Mouse (Mus musculus) neural tube, embryonic 11.5 days (tissue): ENCODE results near the gene Abca1. TPM values are rescaled to one million over a fixed set of nuclear protein-coding genes. Genes with fewer than 3 reads are reported as not detected.

Source experiments
- ATAC-seq: fragments of 200-750 bp; cut with Nextera tagmentation; 2 replicates; pipeline ENCODE4 v1.8.0; 2017; ENCODE audit warnings: moderate number of reproducible peaks, mild to moderate bottlenecking, moderate TSS enrichment, moderate library complexity; ENCODE audit not compliant: insufficient read depth, low FRiP score, low TSS enrichment
- DNase-seq: peaks from one replicate; pipeline ENCODE4 v3.0.0-alpha.2; 2015; ENCODE audit warnings: low spot score
- H3K27ac ChIP-seq: fragments of 300-500 bp; sonication (generic); 2 replicates; pipeline ENCODE4 v1.5.1; 2014; ENCODE audit warnings: low read depth, mild to moderate bottlenecking, low read length
- H3K27me3 ChIP-seq: fragments of 300-500 bp; sonication (generic); 2 replicates; pipeline ENCODE4 v1.6.1; 2014; ENCODE audit warnings: mild to moderate bottlenecking, low read length, mixed read lengths; ENCODE audit not compliant: control insufficient read depth, insufficient read depth
- H3K36me3 ChIP-seq: fragments of 300-500 bp; sonication (generic); 2 replicates; pipeline ENCODE4 v1.6.1; 2014; ENCODE audit warnings: mild to moderate bottlenecking, low read length, moderate library complexity, mixed read lengths; ENCODE audit not compliant: control insufficient read depth, insufficient read depth
- H3K4me1 ChIP-seq: fragments of 300-500 bp; sonication (generic); 2 replicates; pipeline ENCODE4 v1.6.1; 2014; ENCODE audit warnings: low read length, mixed read lengths; ENCODE audit not compliant: control insufficient read depth, insufficient read depth
- H3K4me2 ChIP-seq: fragments of 300-500 bp; sonication (generic); 2 replicates; pipeline ENCODE4 v1.6.1; 2014; ENCODE audit warnings: low read depth, mild to moderate bottlenecking, moderate library complexity
- H3K4me3 ChIP-seq: fragments of 300-500 bp; sonication (generic); 2 replicates; pipeline ENCODE4 v1.5.1; 2014; ENCODE audit warnings: low read depth, low read length
- H3K9ac ChIP-seq: fragments of 300-500 bp; sonication (generic); 2 replicates; pipeline ENCODE4 v1.6.1; 2014; ENCODE audit warnings: mild to moderate bottlenecking, low read length
- H3K9me3 ChIP-seq: fragments of 300-500 bp; sonication (generic); 2 replicates; pipeline ENCODE4 v1.6.1; 2016; ENCODE audit warnings: low read length; ENCODE audit not compliant: control insufficient read depth
- WGBS: fragments of 180-500 bp; shearing (Covaris S2); extraction: QIAGEN DNeasy Blood & Tissue Kit; methylation state at CpG from one replicate; pipeline ENCODE4 v1.1.7; 2014; 5-methylcytosine and 5-hydroxymethylcytosine counted together
- polyA plus RNA-seq: library from polyadenylated mRNA; unstranded; fragments of >200 nt; fragmentation: Nextera tagmentation; extraction: Ambion mirVana; gene quantifications from 2 replicates; pipeline ENCODE4 v1.2.1, GENCODE M21; 2014

Abca1 gene
- polyA plus RNA-seq, 1 experiment from 2014 or later = 11.0 TPM

- Histone ChIP-seq H3K27ac (no peak overlapping the region), H3K4me1 (no peaks in the 10 kb centered on the region), H3K27me3 (no peaks in the 10 kb centered on the region), H3K4me2 (no peak overlapping the region), H3K36me3 (no peaks in the 10 kb centered on the region), H3K9me3 (no peaks in the 10 kb centered on the region), H3K9ac (no peak overlapping the region), H3K4me3 (no peak overlapping the region)
- DNase-seq (no peak), ATAC-seq (no peak)
- 84% methylated on average over 4 of the region's 4 CpGs for WGBS
These were observed 47.8 kb downstream of the Abca1 start for GRCm38 (mm10) chr4:53111919-53112355.

GRCm38 (mm10) chr4:53110356-53110755 is 49.3 kb downstream of the Abca1 start:
- Histone ChIP-seq H3K4me1 (no peaks in the 10 kb centered on the region), H3K9ac (no peak overlapping the region), H3K27ac (no peak overlapping the region), H3K4me2 (no peak overlapping the region), H3K36me3 (no peaks in the 10 kb centered on the region), H3K4me3 (no peak overlapping the region), H3K9me3 (no peaks in the 10 kb centered on the region), H3K27me3 (no peaks in the 10 kb centered on the region)
- ATAC-seq (no peak), DNase-seq (no peak)
- WGBS = 39% methylated on average over 5 of the region's 5 CpGs

- H3K36me3 ChIP-seq = no peaks in the 10 kb centered on the region
- H3K4me1 ChIP-seq = no peaks in the 10 kb centered on the region
- no peak overlapping the region for H3K27ac ChIP-seq
- no peaks in the 10 kb centered on the region for H3K9me3 ChIP-seq
- WGBS = 78% methylated on average over 9 of the region's 9 CpGs
- H3K9ac ChIP-seq = no peak overlapping the region
- DNase-seq (no peak), ATAC-seq (no peak)
- no peak overlapping the region for H3K4me2 ChIP-seq
- H3K27me3 ChIP-seq = no peaks in the 10 kb centered on the region
- no peak overlapping the region for H3K4me3 ChIP-seq
These were observed 50.2 kb downstream of the Abca1 start for GRCm38 (mm10) chr4:53109381-53109928.

GRCm38 (mm10) chr4:53108194-53108593 is 51.5 kb downstream of the Abca1 start:
- Histone ChIP-seq H3K4me2 (no peak overlapping the region), H3K9ac (no peak overlapping the region), H3K27ac (no peak overlapping the region), H3K4me1 (no peaks in the 10 kb centered on the region), H3K4me3 (no peak overlapping the region), H3K27me3 (no peaks in the 10 kb centered on the region), H3K9me3 (no peaks in the 10 kb centered on the region), H3K36me3 (no peaks in the 10 kb centered on the region)
- DNase-seq (no peak), ATAC-seq (no peak)
- WGBS = 91% methylated on average over 4 of the region's 4 CpGs

- 95% methylated on average over 5 of the region's 5 CpGs for WGBS
- no peaks in the 10 kb centered on the region for H3K9me3 ChIP-seq
These were observed 53.0 kb downstream of the Abca1 start for GRCm38 (mm10) chr4:53106732-53107131.

GRCm38 (mm10) chr4:53106071-53106470 is 53.6 kb downstream of the Abca1 start:
- no peak for ATAC-seq
- Histone ChIP-seq H3K4me1 (no peaks in the 10 kb centered on the region), H3K4me3 (no peak overlapping the region), H3K9me3 (no peaks in the 10 kb centered on the region), H3K27me3 (no peaks in the 10 kb centered on the region), H3K36me3 (no peaks in the 10 kb centered on the region), H3K4me2 (no peak overlapping the region), H3K9ac (no peak overlapping the region), H3K27ac (no peak overlapping the region)
- DNase-seq = no peak
- 81% methylated on average over 3 of the region's 3 CpGs for WGBS

More at GRCm38 (mm10) chr4:53106732-53107131, 53.0 kb downstream of the Abca1 start:
- no peak overlapping the region for H3K4me3 ChIP-seq
- no peak overlapping the region for H3K4me2 ChIP-seq
- H3K9ac ChIP-seq = no peak overlapping the region
- no peaks in the 10 kb centered on the region for H3K27me3 ChIP-seq
- no peak overlapping the region for H3K27ac ChIP-seq
- H3K4me1 ChIP-seq = no peaks in the 10 kb centered on the region
- no peak for ATAC-seq
- no peaks in the 10 kb centered on the region for H3K36me3 ChIP-seq
- DNase-seq = no peak

- Histone ChIP-seq H3K27ac (no peak overlapping the region), H3K36me3 (no peaks in the 10 kb centered on the region), H3K9ac (no peak overlapping the region), H3K9me3 (no peaks in the 10 kb centered on the region), H3K4me3 (no peak overlapping the region), H3K4me2 (no peak overlapping the region), H3K4me1 (no peaks in the 10 kb centered on the region), H3K27me3 (no peaks in the 10 kb centered on the region)
- 86% methylated on average over 3 of the region's 3 CpGs for WGBS
- DNase-seq = no peak
- no peak for ATAC-seq
These were observed 55.1 kb downstream of the Abca1 start for GRCm38 (mm10) chr4:53104634-53105033.

- ATAC-seq = no peak
- Histone ChIP-seq H3K9me3 (no peaks in the 10 kb centered on the region), H3K4me1 (no peaks in the 10 kb centered on the region), H3K4me3 (no peak overlapping the region), H3K27ac (no peak overlapping the region), H3K27me3 (no peaks in the 10 kb centered on the region), H3K36me3 (no peaks in the 10 kb centered on the region), H3K9ac (no peak overlapping the region), H3K4me2 (no peak overlapping the region)
- DNase-seq = no peak
- WGBS = 87% methylated on average over 7 of the region's 7 CpGs
These were observed 57.2 kb downstream of the Abca1 start for GRCm38 (mm10) chr4:53102529-53102928.

GRCm38 (mm10) chr4:53101306-53101705 is 58.4 kb downstream of the Abca1 start:
- H3K4me3 ChIP-seq = no peak overlapping the region
- WGBS = 82% methylated on average over 5 of the region's 5 CpGs
- no peaks in the 10 kb centered on the region for H3K27me3 ChIP-seq
- H3K4me1 ChIP-seq = no peaks in the 10 kb centered on the region
- ATAC-seq (no peak), DNase-seq (no peak)
- no peak overlapping the region for H3K4me2 ChIP-seq
- H3K9ac ChIP-seq = no peak overlapping the region
- no peak overlapping the region for H3K27ac ChIP-seq
- H3K36me3 ChIP-seq = no peaks in the 10 kb centered on the region
- no peaks in the 10 kb centered on the region for H3K9me3 ChIP-seq
